11 mouse cellular contexts compared by ENCODE assay signal in genomic region chr4:151058634-151059033, GRCm38 (mm10). TPM values are rescaled to one million over a fixed set of nuclear protein-coding genes. Genes with fewer than 3 reads are reported as not detected.
DNase-seq lines count a peak whose midpoint lies in the region; ATAC-seq and TF ChIP-seq lines count a peak whose summit lies in the region.
"Had no signal": no experiment of that assay in that cellular context is flagged by ENCODE, and none has a peak within 500 bp of the region (broad histone marks: within the 10 kb centered on the region; RNA-seq: fewer than 3 reads in every experiment).

No protein-coding gene starts in this region.

- DNase-seq in gastrocnemius, adult 2 months = no peak
- DNase-seq in gastrocnemius, adult 18-20 months (ENCODE audit: low spot score) = no peak
- DNase-seq in thymus, postnatal 14 days = peak; percentile 6
- no peak for DNase-seq in thymus, postnatal 25 days
- DNase-seq in embryo, embryonic 11 days = no peak
- no peak for DNase-seq in lung, postnatal 36 days
- DNase-seq in kidney, postnatal 4 days = no peak

- no peak for TF ChIP-seq CTCF in gastrocnemius, adult 2 months (IDR thresholded peaks at IDR 0.05)

- peak overlapping the region; percentile 95 for H3K4me3 ChIP-seq in gastrocnemius, adult 2 months
- peak overlapping the region; percentile 76 for H3K4me3 ChIP-seq in liver, embryonic 15.5 days (replicated peaks)

- ATAC-seq in liver, embryonic 15.5 days (ENCODE audit: insufficient read depth) = no peak

- H3K4me2 ChIP-seq in liver, embryonic 15.5 days = peak overlapping the region; percentile 83

- peaks cover 19% of the 10 kb centered on the region for H3K36me3 ChIP-seq in liver, embryonic 15.5 days (replicated peaks)

- no peaks in the 10 kb centered on the region for H3K9me3 ChIP-seq in liver, embryonic 15.5 days (replicated peaks)

- H3K27ac ChIP-seq in gastrocnemius, adult 2 months = peak overlapping the region; percentile 99
- H3K27ac ChIP-seq in liver, embryonic 15.5 days (replicated peaks) = no peak overlapping the region

- WGBS in liver, embryonic 15.5 days (ENCODE audit: insufficient replicate concordance) = 72% methylated on average over 4 of the region's 4 CpGs

- H3K27me3 ChIP-seq in liver, embryonic 15.5 days = no peaks in the 10 kb centered on the region

- no peak overlapping the region for H3K9ac ChIP-seq in liver, embryonic 15.5 days

- peaks cover 25% of the 10 kb centered on the region for H3K4me1 ChIP-seq in liver, embryonic 15.5 days (replicated peaks)

- intact Hi-C loops in gastrocnemius, adult 2 months (cut with DNase I) = no loop called here

RNA-seq across cellular contexts. Expression of gene Vamp3, which starts 0.9 kb away (rescaled TPM):
- 10 to 100 TPM; 53.8 to 56.3 TPM for total RNA-seq in gastrocnemius, adult 2 months (2021)
- total RNA-seq in gastrocnemius, adult 18-20 months (2021) = 10 to 100 TPM; 48.0 to 49.0 TPM
- 34.1 and 35.1 TPM in 2 replicates for polyA plus RNA-seq in liver, embryonic 15.5 days (2015; fragmentation: Nextera tagmentation; extraction: Ambion mirVana)

RNA-seq across cellular contexts. Expression of gene Per3, which starts 14.2 kb away (rescaled TPM):
- total RNA-seq in gastrocnemius, adult 2 months (2021) = 1 to 10 TPM; 3.6 to 9.3 TPM
- total RNA-seq in gastrocnemius, adult 18-20 months (2021) = 1 to 10 TPM; 5.3 to 6.9 TPM
- 2.7 and 2.9 TPM in 2 replicates for polyA plus RNA-seq in liver, embryonic 15.5 days (2015; fragmentation: Nextera tagmentation; extraction: Ambion mirVana)

RNA-seq across cellular contexts. Expression of gene Gm13090, which starts 30.7 kb away (rescaled TPM):
- total RNA-seq in gastrocnemius, adult 2 months (2021) = not detected
- total RNA-seq in gastrocnemius, adult 18-20 months (2021) = not detected
- not detected in 2 replicates for polyA plus RNA-seq in liver, embryonic 15.5 days (2015; fragmentation: Nextera tagmentation; extraction: Ambion mirVana)
- total RNA-seq: adrenal gland, adult 2 months; gastrocnemius, postnatal 14 days had no signal
- polyA plus RNA-seq: adrenal gland, adult 2 months; C2C12 had no signal
